Mouse (Mus musculus): Measurements from ENCODE around the gene Pnkd.

DNA sequence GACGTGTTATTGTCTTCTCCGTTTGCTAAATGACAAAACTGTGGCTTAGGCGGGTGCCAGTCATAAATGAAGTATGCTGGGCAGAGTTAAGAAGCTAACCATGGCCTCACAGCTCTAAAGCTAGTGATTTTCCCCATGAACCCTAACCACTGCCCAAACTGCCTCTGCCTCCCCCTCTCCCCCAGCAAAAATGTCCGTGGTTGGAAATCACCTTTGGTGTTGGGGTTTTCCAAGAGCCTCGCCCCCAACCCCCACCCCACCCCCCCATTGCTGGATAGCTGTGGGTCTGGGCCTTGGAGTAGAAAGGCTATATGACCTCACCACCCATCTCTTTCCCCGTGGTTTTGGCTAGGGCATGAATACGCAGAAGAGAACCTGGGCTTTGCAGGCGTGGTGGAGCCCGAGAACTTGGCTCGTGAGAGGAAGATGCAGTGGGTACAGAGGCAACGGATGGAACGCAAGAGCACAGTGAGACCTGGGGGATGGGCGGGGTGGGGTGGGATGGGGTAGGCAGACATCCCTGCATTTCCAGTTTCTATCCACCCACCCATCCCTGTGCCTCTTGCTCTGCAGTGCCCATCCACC, 66.5 kb downstream of the Pnkd start:
- no peak for TF ChIP-seq CTCF (IDR thresholded peaks at IDR 0.05; ENCODE audit: low read depth, low read length)
- no peak for TF ChIP-seq POLR2A (IDR thresholded peaks at IDR 0.05; ENCODE audit: extremely low read depth, insufficient read depth, low read length)
